ENCODE assay signal across 8 mouse cellular contexts in the genomic region with DNA sequence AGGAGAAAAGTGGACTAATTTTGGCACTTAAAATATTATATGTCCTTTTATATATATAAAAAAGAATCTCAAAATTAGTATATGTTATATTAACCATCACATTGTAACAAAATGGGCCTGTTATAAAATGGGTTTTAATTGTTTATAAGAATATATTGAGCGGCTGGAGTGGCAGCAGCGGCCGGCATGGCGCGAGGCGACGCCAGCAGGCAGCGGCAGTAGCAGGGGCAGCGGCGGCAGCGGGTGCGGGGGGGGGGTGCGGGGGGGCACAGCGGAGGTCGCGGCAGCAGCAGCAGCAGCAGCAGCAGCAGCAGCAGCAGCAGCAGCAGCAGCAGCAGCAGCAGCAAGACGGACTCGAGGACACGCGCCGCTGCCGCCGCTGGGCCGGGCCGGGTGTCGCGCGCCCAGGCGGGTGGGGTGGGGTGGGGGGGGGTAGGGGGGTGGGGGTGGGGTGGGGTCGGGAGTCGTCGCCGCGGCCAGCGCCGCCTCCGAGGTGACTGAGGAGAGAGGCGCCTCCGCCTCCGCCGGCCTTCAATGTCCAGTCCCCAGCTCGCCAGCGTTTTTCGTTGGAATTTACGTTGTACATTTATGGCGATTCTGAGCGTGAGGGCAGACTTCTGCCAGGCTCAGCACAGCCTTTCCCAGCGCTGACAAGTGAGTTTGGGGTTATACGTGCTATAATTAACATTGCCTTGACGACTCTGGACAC. TPM values are rescaled to one million over a fixed set of nuclear protein-coding genes. Genes with fewer than 3 reads are reported as not detected.
A peak's percentile ranks its signal among the peaks of the same experiment; 100 is the strongest.
DNase-seq lines count a peak whose midpoint lies in the region; ATAC-seq and TF ChIP-seq lines count a peak whose summit lies in the region.

No protein-coding gene starts in this region.

- H3K4me1 ChIP-seq in forebrain, embryonic 16.5 days (replicated peaks; ENCODE audit: control insufficient read depth, insufficient read depth, low read length) = no peaks in the 10 kb centered on the region
- no peaks in the 10 kb centered on the region for H3K4me1 ChIP-seq in limb, embryonic 12.5 days (replicated peaks)
- H3K4me1 ChIP-seq in olfactory bulb, adult 2 months (ENCODE audit: control insufficient read depth, insufficient read depth, low read length) = no peaks in the 10 kb centered on the region

- H3K9me3 ChIP-seq in forebrain, embryonic 16.5 days (ENCODE audit: control insufficient read depth, low read length) = no peaks in the 10 kb centered on the region
- H3K9me3 ChIP-seq in limb, embryonic 12.5 days = no peaks in the 10 kb centered on the region

- intact Hi-C loops in left cerebral cortex, postnatal 25 days (cut with DNase I) = no loop called here

- no peak for TF ChIP-seq CTCF in olfactory bulb, adult 2 months (IDR thresholded peaks at IDR 0.05; ENCODE audit: insufficient read depth, low read depth, low read length)

- TF ChIP-seq POLR2A in olfactory bulb, adult 2 months (IDR thresholded peaks at IDR 0.05; ENCODE audit: insufficient read depth, low read depth, low read length) = no peak

- peak; percentile 55 for ATAC-seq in forebrain, embryonic 16.5 days
- peak; percentile 68; the same call in 1 of the 2 replicates for ATAC-seq in limb, embryonic 12.5 days (ENCODE audit: insufficient number of reproducible peaks, insufficient read depth, low FRiP score, low TSS enrichment, low read depth)

- WGBS in forebrain, embryonic 16.5 days = 0% methylated on average over 29 of the region's 50 CpGs
- WGBS in limb, embryonic 12.5 days = under 1% methylated on average over 30 of the region's 50 CpGs
- WGBS in olfactory bulb, adult 2 months = 1% methylated on average over 41 of the region's 50 CpGs

- H3K4me3 ChIP-seq in forebrain, embryonic 16.5 days (replicated peaks; ENCODE audit: low read length) = peak overlapping the region; percentile 49
- peak overlapping the region; percentile 54 for H3K4me3 ChIP-seq in limb, embryonic 12.5 days (replicated peaks)
- H3K4me3 ChIP-seq in olfactory bulb, adult 2 months (ENCODE audit: insufficient read depth, low read depth, low read length) = peak overlapping the region; percentile 48

- no peaks in the 10 kb centered on the region for H3K27me3 ChIP-seq in forebrain, embryonic 16.5 days (replicated peaks; ENCODE audit: control insufficient read depth, insufficient read depth, low read length)
- H3K27me3 ChIP-seq in limb, embryonic 12.5 days = peaks cover 15% of the 10 kb centered on the region; the same call in 1 of the 2 replicates

- H3K36me3 ChIP-seq in forebrain, embryonic 16.5 days (ENCODE audit: control insufficient read depth, insufficient read depth) = no peaks in the 10 kb centered on the region
- H3K36me3 ChIP-seq in limb, embryonic 12.5 days = no peaks in the 10 kb centered on the region

- H3K4me2 ChIP-seq in forebrain, embryonic 16.5 days (ENCODE audit: low read length) = peak overlapping the region; percentile 68
- H3K4me2 ChIP-seq in limb, embryonic 12.5 days = peak overlapping the region; percentile 81

- no peak overlapping the region for H3K27ac ChIP-seq in forebrain, embryonic 16.5 days (ENCODE audit: low read length)
- H3K27ac ChIP-seq in limb, embryonic 12.5 days = no peak overlapping the region
- H3K27ac ChIP-seq in olfactory bulb, adult 2 months (ENCODE audit: insufficient read depth, low read depth, low read length) = no peak overlapping the region

- H3K9ac ChIP-seq in forebrain, embryonic 16.5 days (replicated peaks; ENCODE audit: low read depth, low read length) = peak overlapping the region; percentile 45
- peak overlapping the region; percentile 65 for H3K9ac ChIP-seq in limb, embryonic 12.5 days (replicated peaks)

- DNase-seq in kidney, adult 18-20 months = peak; percentile 4
- DNase-seq in kidney, adult 8-10 months = no peak
- DNase-seq in adrenal gland, postnatal 36 days = peak; percentile 15 to 29
- DNase-seq in T-cell, adult 2 months (ENCODE audit: low spot score) = no peak
- no peak for DNase-seq in left cerebral cortex, postnatal 25 days (ENCODE audit: low spot score in 2 of 2)

RNA-seq across cellular contexts. Expression of gene 4931423N10Rik, which starts 26.9 kb away (rescaled TPM):
- under 1 TPM in 1 of 2 experiments, not detected in 1; 0.13 TPM for total RNA-seq in adrenal gland, postnatal 36 days (2021)
- polyA plus RNA-seq in forebrain, embryonic 16.5 days (2015; fragmentation: Nextera tagmentation; extraction: Ambion mirVana) = 0.15 TPM in 1 of 2 replicates, not detected in the other
- polyA plus RNA-seq in limb, embryonic 12.5 days (2016; fragmentation: Nextera tagmentation; extraction: Ambion mirVana) = not detected in 2 replicates
- polyA plus RNA-seq in olfactory bulb, adult 2 months (2012; ENCODE audit: insufficient read depth, insufficient read length, low replicate concordance, missing spikeins) = not detected in 2 replicates
- total RNA-seq in left cerebral cortex, postnatal 25 days (2021) = under 1 TPM; 0.23 to 0.25 TPM

Comparison
In these comparisons a context has a peak if more than half of its experiments do, and no peak if none do; other contexts are left out.
1. DNase-seq: peak in kidney, adult 18-20 months (single experiment) and adrenal gland, postnatal 36 days (2 of 2); none in kidney, adult 8-10 months (0 of 2), T-cell, adult 2 months (single experiment) and left cerebral cortex, postnatal 25 days (0 of 2).
2. Peak in every context shown above with its lines, with median percentiles within 50 percentile points of each other: H3K4me3 ChIP-seq.